Mouse (Mus musculus) MEL (cell line): ENCODE results near the gene Tlr12.

Source experiments
- BHLHE40 ChIP-seq: IDR thresholded peaks from 2 replicates; pipeline ENCODE4 v1.6.1; 2012; ENCODE audit warnings: low read depth, mild to moderate bottlenecking, inconsistent platforms, low read length, improper control_type of control experiment, borderline replicate concordance
- CTCF ChIP-seq, 3 experiments: IDR thresholded peaks in 2 of 3; conservative IDR thresholded peaks in 1 of 3; 2 replicates each; pipeline ENCODE4 v1.5.1; 2011 to 2012; ENCODE audit warnings: low read length in 3 of 3, low read depth in 2 of 3, mild to moderate bottlenecking in 2 of 3, improper control_type of control experiment in 1 of 3, inconsistent platforms in 1 of 3, mixed read lengths in 1 of 3, moderate library complexity in 1 of 3; ENCODE audit not compliant: control insufficient read depth in 1 of 3, insufficient read depth in 1 of 3, poor library complexity in 1 of 3, severe bottlenecking in 1 of 3
- ELF1 ChIP-seq: IDR thresholded peaks from 2 replicates; pipeline ENCODE4 v1.6.1; 2014; ENCODE audit warnings: low read depth, mild to moderate bottlenecking, inconsistent platforms, low read length, improper control_type of control experiment, moderate library complexity
- GATA1 ChIP-seq: IDR thresholded peaks from 2 replicates; pipeline ENCODE4 v1.6.1; 2011; ENCODE audit warnings: low read depth, low read length, improper control_type of control experiment
- MAFK ChIP-seq: IDR thresholded peaks from 2 replicates; pipeline ENCODE4 v1.6.1; 2011; ENCODE audit warnings: low read depth, mild to moderate bottlenecking, low read length, improper control_type of control experiment, borderline replicate concordance
- POLR2A ChIP-seq, 2 experiments: IDR thresholded peaks; 2 replicates each; pipeline ENCODE4 v1.6.1; 2011 to 2012; ENCODE audit warnings: low read length in 2 of 2, mild to moderate bottlenecking in 2 of 2, control low read depth in 1 of 2, improper control_type of control experiment in 1 of 2, low read depth in 1 of 2, moderate library complexity in 1 of 2; ENCODE audit not compliant: control insufficient read depth in 1 of 2, insufficient read depth in 1 of 2, poor library complexity in 1 of 2
- TBP ChIP-seq: IDR thresholded peaks from 2 replicates; pipeline ENCODE4 v1.8.0; 2011; ENCODE audit warnings: low read depth, low read length, improper control_type of control experiment
- TCF12 ChIP-seq: IDR thresholded peaks from 2 replicates; pipeline ENCODE4 v1.6.1; 2014; ENCODE audit warnings: low read depth, mild to moderate bottlenecking, inconsistent platforms, low read length, improper control_type of control experiment, moderate library complexity
- USF1 ChIP-seq: IDR thresholded peaks from 2 replicates; pipeline ENCODE4 v1.6.1; 2014; ENCODE audit warnings: low read depth, mild to moderate bottlenecking, inconsistent platforms, low read length, improper control_type of control experiment, moderate library complexity
- ZMIZ1 ChIP-seq: IDR thresholded peaks from 2 replicates; pipeline ENCODE4 v1.6.1; 2012; ENCODE audit warnings: low read depth, mild to moderate bottlenecking, inconsistent platforms, low read length, improper control_type of control experiment, moderate library complexity

GRCm38 (mm10) chr4:128618246-128618911 is at the start of gene Tlr12:
- TF ChIP-seq USF1 (no peak), CTCF (IDR thresholded peaks at IDR 0.05 in 2 of 3, conservative IDR thresholded peaks at IDR 0.05 in 1 of 3; ENCODE audit: control insufficient read depth in 1 of 3, insufficient read depth in 1 of 3, low read depth in 2 of 3, low read length in 3 of 3, poor library complexity in 1 of 3, severe bottlenecking in 1 of 3) (no peak), TCF12 (no peak), TBP (no peak), ZMIZ1 (no peak), POLR2A (IDR thresholded peaks at IDR 0.05; ENCODE audit: control insufficient read depth in 1 of 2, insufficient read depth in 1 of 2, low read depth in 1 of 2, low read length in 2 of 2, poor library complexity in 1 of 2) (no peak), GATA1 (no peak), ELF1 (no peak), MAFK (no peak), BHLHE40 (no peak)
